Comparison of ENCODE assay signal across 1 mouse cellular context in the genomic region with DNA sequence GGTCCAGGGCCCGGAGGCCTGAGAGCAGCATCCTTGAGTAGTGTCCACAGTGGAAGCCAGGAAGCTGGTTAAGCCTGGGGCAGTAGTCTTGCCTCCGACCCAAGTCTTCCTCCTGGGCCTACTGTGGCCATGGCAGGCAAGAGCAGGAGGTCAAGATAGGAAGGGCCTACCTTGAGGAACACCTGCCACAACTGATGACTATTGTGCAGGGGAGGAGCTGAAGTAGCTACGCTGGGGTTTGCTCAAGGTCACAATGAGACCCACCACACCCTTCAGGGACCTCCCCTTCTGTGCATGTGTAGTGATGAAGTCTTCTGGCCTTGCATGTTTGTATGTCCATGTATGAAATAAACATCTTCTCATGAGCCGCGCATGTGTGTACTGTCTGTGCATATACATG.
TF ChIP-seq lines count a peak whose summit lies in the region.

No protein-coding gene starts in this region.

TF ChIP-seq in MEL, 35 proteins besides CTCF, POLR2A, EP300 and RAD21:
- no peak for TF ChIP-seq TBP (IDR thresholded peaks at IDR 0.05; ENCODE audit: low read depth, low read length)
- TF ChIP-seq MYC (IDR thresholded peaks at IDR 0.05; ENCODE audit: low read depth, low read length): no peak
- TF ChIP-seq RCOR1 (IDR thresholded peaks at IDR 0.05; ENCODE audit: low read depth, low read length): no peak
- no peak for TF ChIP-seq POLR2AphosphoS2 (IDR thresholded peaks at IDR 0.05; ENCODE audit: low read length)
- TF ChIP-seq GABPA (IDR thresholded peaks at IDR 0.05; ENCODE audit: low read depth, low read length): no peak
- TF ChIP-seq TAL1 (IDR thresholded peaks at IDR 0.05; ENCODE audit: low read length): no peak
- no peak for TF ChIP-seq BHLHE40 (IDR thresholded peaks at IDR 0.05; ENCODE audit: borderline replicate concordance, low read depth, low read length)
- TF ChIP-seq MXI1 (IDR thresholded peaks at IDR 0.05; ENCODE audit: low read depth, low read length): no peak
- no peak for TF ChIP-seq UBTF (IDR thresholded peaks at IDR 0.05; ENCODE audit: borderline replicate concordance, insufficient read depth, low read depth, low read length)
- no peak for TF ChIP-seq MEF2A (IDR thresholded peaks at IDR 0.05; ENCODE audit: extremely low read depth, insufficient replicate concordance, low read depth, low read length, poor library complexity, severe bottlenecking)
- no peak for TF ChIP-seq ZNF384 (IDR thresholded peaks at IDR 0.05; ENCODE audit: low read depth, low read length)
- TF ChIP-seq E2F4 (IDR thresholded peaks at IDR 0.05; ENCODE audit: borderline replicate concordance, low read depth, low read length): no peak
- no peak for TF ChIP-seq USF2 (IDR thresholded peaks at IDR 0.05; ENCODE audit: borderline replicate concordance in 1 of 2, insufficient read depth in 1 of 2, low read depth in 1 of 2, low read length in 2 of 2)
TF ChIP-seq in MEL: peak in this region for 0.
